Mouse (Mus musculus) right cerebral cortex, postnatal 25 days (tissue): ENCODE results near the gene Hist1h2bp.
"Not testable (repeated sequence)": the region's sequence is repeated elsewhere in the genome, so short reads cannot be mapped to it uniquely, and the experiment has no call there.

ENCODE experiments used
- DNase-seq: peaks from one replicate; pipeline ENCODE4 v3.0.0; 2022

The Hist1h2bp gene

GRCm38 (mm10) chr13:21786899-21787629, at the start of gene Hist1h2bp, which contains the start of gene Hist1h2an:
Gene Hist1h2bp (plus strand): TSS chr13:21787461.
Gene Hist1h2an (minus strand): TSS chr13:21787218.
- DNase-seq, result peak; percentile 86

- DNase-seq, result no peak
These were observed 42.3 kb upstream of the Hist1h2bp start for GRCm38 (mm10) chr13:21745006-21745405.

GRCm38 (mm10) chr13:21749387-21750158, 37.7 kb upstream of the Hist1h2bp start:
- no peak for DNase-seq

GRCm38 (mm10) chr13:21750159-21751017, 36.9 kb upstream of the Hist1h2bp start, which contains the start of gene Hist1h4k:
Gene Hist1h4k (minus strand): TSS chr13:21750505.
- DNase-seq, result peak; percentile 94

GRCm38 (mm10) chr13:21751417-21751816, 35.8 kb upstream of the Hist1h2bp start:
- DNase-seq, result no peak

GRCm38 (mm10) chr13:21751827-21752226, 35.4 kb upstream of the Hist1h2bp start:
- no peak for DNase-seq

- no peak for DNase-seq
These were observed 34.9 kb upstream of the Hist1h2bp start for GRCm38 (mm10) chr13:21752356-21752755.

GRCm38 (mm10) chr13:21753051-21753523, 34.2 kb upstream of the Hist1h2bp start:
- no peak for DNase-seq

- peak; percentile 73 for DNase-seq
These were observed 33.6 kb upstream of the Hist1h2bp start, which contains the start of the genes Hist1h2ak and Hist1h2bn for GRCm38 (mm10) chr13:21753524-21754285. Gene Hist1h2ak (minus strand): TSS chr13:21753827. Gene Hist1h2bn (plus strand): TSS chr13:21754123.

- not testable (repeated sequence) for DNase-seq
These were observed 32.8 kb upstream of the Hist1h2bp start for GRCm38 (mm10) chr13:21754294-21755001.

GRCm38 (mm10) chr13:21755707-21756106, 31.6 kb upstream of the Hist1h2bp start:
- no peak for DNase-seq

- peak; percentile 61 for DNase-seq
These were observed 8.2 kb upstream of the Hist1h2bp start for GRCm38 (mm10) chr13:21778814-21779766.

GRCm38 (mm10) chr13:21779767-21780731, 7.2 kb upstream of the Hist1h2bp start, which contains the start of gene Hist1h1b:
Gene Hist1h1b (minus strand): TSS chr13:21780625.
- peak; percentile 56 for DNase-seq

- DNase-seq, result no peak
These were observed 6.2 kb upstream of the Hist1h2bp start for GRCm38 (mm10) chr13:21781021-21781555.

GRCm38 (mm10) chr13:21781639-21782038, 5.6 kb upstream of the Hist1h2bp start:
- DNase-seq, result no peak

- DNase-seq, result peak; percentile 20
These were observed 4.7 kb upstream of the Hist1h2bp start for GRCm38 (mm10) chr13:21782361-21783254.

- peak; percentile 45 for DNase-seq
These were observed 4.0 kb upstream of the Hist1h2bp start, which contains the start of gene Hist1h3i for GRCm38 (mm10) chr13:21783255-21783617. Gene Hist1h3i (minus strand): TSS chr13:21783370.
